Mouse (Mus musculus) lung, embryonic 14.5 days (tissue): ENCODE results near the gene 4930568D16Rik. TPM values are rescaled to one million over a fixed set of nuclear protein-coding genes. Genes with fewer than 3 reads are reported as not detected.

ENCODE experiments used
- ATAC-seq: fragments of 200-750 bp; cut with Nextera tagmentation; 2 replicates; pipeline ENCODE4 v1.8.0; 2017; ENCODE audit warnings: mild to moderate bottlenecking, moderate TSS enrichment, moderate library complexity; ENCODE audit not compliant: insufficient read depth
- DNase-seq: peaks from one replicate; pipeline ENCODE4 v3.0.0-alpha.2; 2015
- H3K27ac ChIP-seq: fragments of 300-500 bp; sonication (generic); 2 replicates; pipeline ENCODE4 v1.5.1; 2014; ENCODE audit warnings: low read depth, mild to moderate bottlenecking, moderate library complexity
- H3K27me3 ChIP-seq: fragments of 300-500 bp; sonication (generic); 2 replicates; pipeline ENCODE4 v1.6.1; 2014; ENCODE audit warnings: low read length, control low read depth; ENCODE audit not compliant: insufficient read depth
- H3K36me3 ChIP-seq: fragments of 300-500 bp; sonication (generic); 2 replicates; pipeline ENCODE4 v1.6.1; 2014; ENCODE audit warnings: control low read depth; ENCODE audit not compliant: insufficient read depth
- H3K4me1 ChIP-seq: fragments of 300-500 bp; sonication (generic); 2 replicates; pipeline ENCODE4 v1.6.1; 2014; ENCODE audit warnings: antibody characterized with exemption, control low read depth; ENCODE audit not compliant: insufficient read depth
- H3K4me2 ChIP-seq: fragments of 300-500 bp; sonication (generic); 2 replicates; pipeline ENCODE4 v1.6.1; 2014; ENCODE audit warnings: mild to moderate bottlenecking
- H3K4me3 ChIP-seq: fragments of 300-500 bp; sonication (generic); 2 replicates; pipeline ENCODE4 v1.5.1; 2014; ENCODE audit warnings: low read depth, low read length
- H3K9ac ChIP-seq: fragments of 300-500 bp; sonication (generic); 2 replicates; pipeline ENCODE4 v1.6.1; 2014
- H3K9me3 ChIP-seq: fragments of 300-500 bp; sonication (generic); 2 replicates; pipeline ENCODE4 v1.6.1; 2016; ENCODE audit warnings: low read depth, low read length, control low read depth
- CTCF ChIP-seq: IDR thresholded peaks from 2 replicates; pipeline ENCODE4 v1.5.1; 2016; ENCODE audit warnings: antibody characterized with exemption, low read depth
- WGBS: fragments of 180-500 bp; shearing (Covaris S2); extraction: QIAGEN DNeasy Blood & Tissue Kit; methylation state at CpG from one replicate; pipeline ENCODE4 v1.1.7; 2014; 5-methylcytosine and 5-hydroxymethylcytosine counted together
- polyA plus RNA-seq: library from polyadenylated mRNA; unstranded; fragments of >200 nt; fragmentation: Nextera tagmentation; extraction: Ambion mirVana; gene quantifications from 2 replicates; pipeline ENCODE4 v1.2.1, GENCODE M21; 2014

Gene 4930568D16Rik
- polyA plus RNA-seq, 1 experiment from 2014 or later = not detected

GRCm38 (mm10) chr2:35408409-35409110 lies 41.0 kb upstream of the 4930568D16Rik start:
- Histone ChIP-seq H3K27ac (no peak overlapping the region), H3K4me2 (no peak overlapping the region), H3K4me1 (no peaks in the 10 kb centered on the region), H3K36me3 (peaks cover 9% of the 10 kb centered on the region), H3K9ac (no peak overlapping the region), H3K9me3 (no peaks in the 10 kb centered on the region), H3K4me3 (no peak overlapping the region), H3K27me3 (no peaks in the 10 kb centered on the region)
- no peak for TF ChIP-seq CTCF
- ATAC-seq (no peak), DNase-seq (no peak)
- 60% methylated on average over 5 of the region's 5 CpGs for WGBS

GRCm38 (mm10) chr2:35407878-35408277 lies 40.3 kb upstream of the 4930568D16Rik start:
- no peak overlapping the region for H3K9ac ChIP-seq
- whole genome bisulfite sequencing = 45% methylated on average over 7 of the region's 7 CpGs
- H3K27ac ChIP-seq = no peak overlapping the region
- DNase-seq = no peak
- no peaks in the 10 kb centered on the region for H3K9me3 ChIP-seq
- no peak overlapping the region for H3K4me2 ChIP-seq
- no peak for ATAC-seq
- no peaks in the 10 kb centered on the region for H3K27me3 ChIP-seq
- no peak overlapping the region for H3K4me3 ChIP-seq
- TF ChIP-seq CTCF = no peak
- peaks cover 9% of the 10 kb centered on the region for H3K36me3 ChIP-seq
- H3K4me1 ChIP-seq = no peaks in the 10 kb centered on the region

GRCm38 (mm10) chr2:35407266-35407665 lies 39.7 kb upstream of the 4930568D16Rik start:
- Histone ChIP-seq H3K9ac (no peak overlapping the region), H3K4me2 (no peak overlapping the region), H3K27me3 (no peaks in the 10 kb centered on the region), H3K36me3 (peaks cover 11% of the 10 kb centered on the region), H3K9me3 (no peaks in the 10 kb centered on the region), H3K4me1 (no peaks in the 10 kb centered on the region), H3K27ac (no peak overlapping the region), H3K4me3 (no peak overlapping the region)
- peak; percentile 46 for DNase-seq
- ATAC-seq = no peak
- no peak for TF ChIP-seq CTCF
- 66% methylated on average over 6 of the region's 6 CpGs for WGBS

GRCm38 (mm10) chr2:35406611-35407010 lies 39.1 kb upstream of the 4930568D16Rik start:
- H3K27me3 ChIP-seq = no peaks in the 10 kb centered on the region
- H3K9me3 ChIP-seq = no peaks in the 10 kb centered on the region
- no peak overlapping the region for H3K4me3 ChIP-seq
- DNase-seq (no peak), ATAC-seq (no peak)
- H3K4me1 ChIP-seq = no peaks in the 10 kb centered on the region
- H3K36me3 ChIP-seq = peaks cover 14% of the 10 kb centered on the region
- no peak overlapping the region for H3K27ac ChIP-seq
- no peak overlapping the region for H3K4me2 ChIP-seq
- TF ChIP-seq CTCF = no peak
- H3K9ac ChIP-seq = no peak overlapping the region
- whole genome bisulfite sequencing = 67% methylated on average over 1 of the region's 1 CpGs

- Histone ChIP-seq H3K9me3 (no peaks in the 10 kb centered on the region), H3K27me3 (no peaks in the 10 kb centered on the region), H3K27ac (no peak overlapping the region), H3K4me2 (no peak overlapping the region), H3K4me1 (no peaks in the 10 kb centered on the region), H3K36me3 (peaks cover 14% of the 10 kb centered on the region; the same call in 1 of the 2 replicates), H3K9ac (no peak overlapping the region), H3K4me3 (no peak overlapping the region)
- 85% methylated on average over 16 of the region's 16 CpGs for WGBS
- DNase-seq (no peak), ATAC-seq (no peak)
- no peak for TF ChIP-seq CTCF
These were observed 34.9 kb upstream of the 4930568D16Rik start for GRCm38 (mm10) chr2:35402391-35402790.

- Histone ChIP-seq H3K9me3 (no peaks in the 10 kb centered on the region), H3K4me1 (0 out of 2 replicates have a peak, but pooled peaks cover 2% of the 10 kb centered on the region), H3K27ac (no peak overlapping the region), H3K4me2 (no peak overlapping the region), H3K27me3 (no peaks in the 10 kb centered on the region), H3K36me3 (peaks cover 13% of the 10 kb centered on the region; the same call in 1 of the 2 replicates), H3K9ac (no peak overlapping the region), H3K4me3 (no peak overlapping the region)
- ATAC-seq (no peak), DNase-seq (no peak)
- no peak for TF ChIP-seq CTCF
- 85% methylated on average over 7 of the region's 7 CpGs for WGBS
These were observed 33.2 kb upstream of the 4930568D16Rik start for GRCm38 (mm10) chr2:35400739-35401138.

GRCm38 (mm10) chr2:35398184-35398828 lies 30.8 kb upstream of the 4930568D16Rik start:
- Histone ChIP-seq H3K27me3 (no peaks in the 10 kb centered on the region), H3K4me1 (0 out of 2 replicates have a peak, but pooled peaks cover 2% of the 10 kb centered on the region), H3K4me3 (no peak overlapping the region), H3K27ac (no peak overlapping the region), H3K9me3 (no peaks in the 10 kb centered on the region), H3K4me2 (no peak overlapping the region), H3K9ac (no peak overlapping the region), H3K36me3 (peaks cover 11% of the 10 kb centered on the region; the same call in 1 of the 2 replicates)
- DNase-seq = no peak
- TF ChIP-seq CTCF = no peak
- peak; percentile 17; the same call in 1 of the 2 replicates for ATAC-seq
- 68% methylated on average over 6 of the region's 6 CpGs for WGBS
